Mouse (Mus musculus) G1E (cell line): ENCODE measurements around the gene Plekhj1.

Source experiments
- CTCF ChIP-seq: IDR thresholded peaks from 2 replicates; pipeline ENCODE4 v1.5.1; 2012; ENCODE audit warnings: low read depth, low read length, inconsistent platforms, mixed read lengths
- GATA1 ChIP-seq: IDR thresholded peaks from 2 replicates; pipeline ENCODE4 v1.6.1; 2012; ENCODE audit warnings: borderline replicate concordance, low read length, inconsistent platforms, mixed read lengths

DNA sequence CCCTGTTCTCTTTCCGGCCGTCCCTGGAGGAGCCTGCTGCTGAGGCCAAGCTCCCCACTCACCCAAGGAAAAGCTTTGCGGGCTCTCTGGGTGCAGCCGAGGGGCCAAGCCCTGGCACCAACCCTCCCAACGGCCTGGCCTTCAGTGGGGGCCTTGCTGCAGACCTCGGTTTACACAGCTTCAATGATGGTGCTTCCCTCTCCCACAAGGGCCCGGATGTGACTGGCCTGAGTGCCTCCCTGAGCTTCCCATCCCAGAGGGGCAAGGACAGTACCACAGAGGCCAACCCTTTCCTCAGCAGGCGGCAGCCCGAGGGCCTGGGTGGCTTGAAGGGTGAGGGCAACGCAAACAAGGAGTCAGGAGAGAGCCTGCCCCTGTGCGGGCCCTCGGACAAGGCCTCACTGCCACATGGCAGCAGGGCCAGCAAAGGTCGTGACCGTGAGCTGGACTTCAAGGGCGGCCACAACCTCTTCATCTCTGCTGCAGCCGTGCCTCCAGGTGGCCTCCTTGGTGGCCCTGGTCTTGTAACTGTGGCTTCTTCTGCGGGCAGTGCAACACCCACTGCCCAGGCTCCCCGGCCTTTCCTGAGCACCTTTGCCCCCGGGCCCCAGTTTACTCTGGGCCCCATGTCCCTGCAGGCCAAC, 7.5 kb downstream of the Plekhj1 start:
- TF ChIP-seq GATA1 (no peak), CTCF (no peak)
